Mouse (Mus musculus) ES-Bruce4 (cell line): ENCODE measurements at regions not wholly inside any gene's neighbourhood (a gene's known extent, or its start where the extent isn't known, plus 50 kb on each side); places are given as distances from the start of the nearest gene placed in this dataset.

Experiments used
- H3K27ac ChIP-seq: 2 replicates; pipeline ENCODE4 v1.5.1; 2012; ENCODE audit warnings: low read length, inconsistent platforms; ENCODE audit not compliant: insufficient read depth
- H3K27me3 ChIP-seq: 2 replicates; pipeline ENCODE4 v1.6.1; 2012; ENCODE audit warnings: mild to moderate bottlenecking, low read length, inconsistent platforms; ENCODE audit not compliant: control insufficient read depth, poor library complexity, insufficient read depth, severe bottlenecking
- H3K36me3 ChIP-seq: 2 replicates; pipeline ENCODE4 v1.6.1; 2012; ENCODE audit warnings: inconsistent platforms, mild to moderate bottlenecking, low read length, moderate library complexity; ENCODE audit not compliant: control insufficient read depth, poor library complexity, insufficient read depth, severe bottlenecking
- H3K4me1 ChIP-seq: one replicate; pipeline ENCODE4 v1.8.1; 2011; ENCODE audit warnings: low read length; ENCODE audit not compliant: control insufficient read depth, insufficient read depth
- H3K4me3 ChIP-seq: 2 replicates; pipeline ENCODE4 v1.5.1; 2011; ENCODE audit warnings: low read depth, mild to moderate bottlenecking, low read length
- H3K9ac ChIP-seq: 2 replicates; pipeline ENCODE4 v1.6.1; 2012; ENCODE audit warnings: low read depth, mild to moderate bottlenecking, inconsistent platforms; ENCODE audit not compliant: poor library complexity, severe bottlenecking
- H3K9me3 ChIP-seq: replicated peaks from 2 replicates; pipeline ENCODE4 v1.6.1; 2012; ENCODE audit warnings: mild to moderate bottlenecking, low read length, inconsistent platforms; ENCODE audit not compliant: control insufficient read depth, poor library complexity, insufficient read depth, severe bottlenecking
- CTCF ChIP-seq: IDR thresholded peaks from one replicate; pipeline ENCODE4 v1.8.1; 2011; ENCODE audit warnings: low read depth, low read length
- EP300 ChIP-seq: IDR thresholded peaks from 2 replicates; pipeline ENCODE4 v1.6.1; 2011; ENCODE audit warnings: low read depth, low read length; ENCODE audit not compliant: insufficient read depth
- POLR2A ChIP-seq: IDR thresholded peaks from one replicate; pipeline ENCODE4 v1.8.1; 2011; ENCODE audit warnings: low read length; ENCODE audit not compliant: insufficient read depth

- no peaks in the 10 kb centered on the region for H3K36me3 ChIP-seq
- H3K4me3 ChIP-seq, result no peak overlapping the region
- H3K27me3 ChIP-seq, result no peaks in the 10 kb centered on the region
Measured at GRCm38 (mm10) chr8:128235527-128235926, 122.9 kb upstream of the Nrp1 start.

DNA sequence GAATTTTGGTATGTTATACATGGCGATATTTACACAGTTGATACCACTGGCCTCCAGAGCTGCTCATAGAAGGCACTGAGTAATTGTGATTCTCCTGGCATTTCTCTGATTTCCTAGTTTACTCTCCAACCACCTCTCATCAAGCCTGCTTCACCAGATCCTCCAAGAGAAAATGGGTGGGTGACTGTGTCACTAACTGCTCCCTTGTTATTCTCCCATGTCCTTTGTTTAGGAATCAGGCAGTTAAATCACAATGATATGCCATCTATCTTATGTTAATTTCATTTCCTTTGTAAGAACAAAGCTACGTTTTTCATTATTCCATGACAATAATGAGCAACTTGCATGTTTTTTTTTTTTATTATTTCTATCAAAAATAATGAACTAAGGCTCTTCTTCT, 122.3 kb upstream of the Nrp1 start:
- H3K36me3 ChIP-seq, result no peaks in the 10 kb centered on the region
- no peaks in the 10 kb centered on the region for H3K9me3 ChIP-seq
- no peaks in the 10 kb centered on the region for H3K27me3 ChIP-seq
- H3K27ac ChIP-seq, result no peak overlapping the region
- H3K9ac ChIP-seq, result no peak overlapping the region
- TF ChIP-seq EP300 (no peak), CTCF (no peak), POLR2A (no peak)
- no peaks in the 10 kb centered on the region for H3K4me1 ChIP-seq
- no peak overlapping the region for H3K4me3 ChIP-seq

More at GRCm38 (mm10) chr8:128235527-128235926, 122.9 kb upstream of the Nrp1 start:
- Histone ChIP-seq H3K9ac (no peak overlapping the region), H3K9me3 (no peaks in the 10 kb centered on the region), H3K27ac (no peak overlapping the region), H3K4me1 (no peaks in the 10 kb centered on the region)
- TF ChIP-seq POLR2A (no peak), EP300 (no peak), CTCF (no peak)

DNA sequence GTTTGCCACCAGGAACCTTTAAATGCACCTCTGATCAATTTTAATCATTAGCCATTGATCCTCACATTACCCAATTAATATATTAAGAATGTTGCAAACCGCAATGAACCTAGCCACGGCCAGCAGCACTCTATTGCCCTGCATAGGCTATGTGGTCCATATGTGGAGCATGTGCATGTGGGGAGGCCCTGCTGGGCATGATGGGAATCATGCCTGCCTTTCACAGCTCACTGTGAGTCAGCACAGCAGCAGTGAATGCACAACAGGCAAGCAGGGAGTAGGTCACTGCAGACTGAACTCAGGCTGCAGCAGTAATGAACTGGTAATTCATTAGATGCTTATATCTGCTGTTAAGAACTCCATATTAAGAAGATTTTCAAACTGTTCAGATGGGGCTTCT, 119.5 kb upstream of the Nrp1 start:
- no peaks in the 10 kb centered on the region for H3K27me3 ChIP-seq
- H3K9me3 ChIP-seq, result no peaks in the 10 kb centered on the region
- H3K4me1 ChIP-seq, result no peaks in the 10 kb centered on the region
- no peaks in the 10 kb centered on the region for H3K36me3 ChIP-seq
- TF ChIP-seq CTCF (no peak), EP300 (no peak), POLR2A (no peak)
- H3K9ac ChIP-seq, result no peak overlapping the region
- no peak overlapping the region for H3K27ac ChIP-seq
- H3K4me3 ChIP-seq, result no peak overlapping the region

DNA sequence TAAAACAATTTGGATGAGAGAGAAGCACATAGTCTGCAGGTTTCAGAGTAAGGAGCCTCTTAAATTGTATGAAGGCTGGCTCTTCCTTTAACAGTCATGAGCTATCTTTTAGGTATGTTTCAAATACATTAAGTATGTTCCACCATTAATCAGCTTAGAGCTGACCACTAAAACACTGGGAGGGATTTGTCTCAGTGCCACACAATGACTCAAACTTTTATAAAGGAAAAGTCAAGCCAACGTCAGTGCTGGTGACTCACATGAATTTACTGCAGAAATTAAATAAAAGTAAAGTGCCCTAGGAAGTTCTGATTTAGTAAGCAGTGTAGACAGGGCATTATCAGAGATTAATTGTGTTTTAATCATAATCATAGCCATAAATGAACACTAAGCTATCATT, 118.6 kb upstream of the Nrp1 start:
- Histone ChIP-seq H3K27ac (no peak overlapping the region), H3K4me3 (no peak overlapping the region), H3K9ac (no peak overlapping the region), H3K27me3 (no peaks in the 10 kb centered on the region), H3K36me3 (no peaks in the 10 kb centered on the region), H3K4me1 (no peaks in the 10 kb centered on the region), H3K9me3 (no peaks in the 10 kb centered on the region)
- TF ChIP-seq EP300, result no peak
- no peak for TF ChIP-seq CTCF
- no peak for TF ChIP-seq POLR2A

DNA sequence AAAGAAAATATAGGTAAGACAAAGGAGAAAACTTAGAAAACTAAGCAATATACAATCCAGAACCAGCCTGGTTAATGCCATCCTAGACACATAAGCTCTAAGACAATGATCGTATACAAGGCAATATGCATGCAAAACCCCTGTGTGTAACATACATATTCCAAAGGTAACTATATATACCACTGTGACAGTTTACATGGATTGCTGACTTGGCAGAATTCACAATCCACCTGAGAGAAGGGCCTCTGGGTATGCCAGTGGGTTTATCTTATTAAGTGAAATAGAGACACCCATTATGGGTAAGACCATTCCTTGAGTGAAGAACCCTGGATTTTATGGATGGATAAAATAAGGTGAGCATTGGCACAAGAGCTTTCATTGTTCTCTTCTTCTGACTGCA, 117.2 kb upstream of the Nrp1 start:
- Histone ChIP-seq H3K36me3 (no peaks in the 10 kb centered on the region), H3K9me3 (no peaks in the 10 kb centered on the region), H3K27me3 (no peaks in the 10 kb centered on the region), H3K4me3 (no peak overlapping the region), H3K9ac (no peak overlapping the region), H3K4me1 (no peaks in the 10 kb centered on the region), H3K27ac (no peak overlapping the region)
- TF ChIP-seq EP300 (no peak), CTCF (no peak), POLR2A (no peak)

DNA sequence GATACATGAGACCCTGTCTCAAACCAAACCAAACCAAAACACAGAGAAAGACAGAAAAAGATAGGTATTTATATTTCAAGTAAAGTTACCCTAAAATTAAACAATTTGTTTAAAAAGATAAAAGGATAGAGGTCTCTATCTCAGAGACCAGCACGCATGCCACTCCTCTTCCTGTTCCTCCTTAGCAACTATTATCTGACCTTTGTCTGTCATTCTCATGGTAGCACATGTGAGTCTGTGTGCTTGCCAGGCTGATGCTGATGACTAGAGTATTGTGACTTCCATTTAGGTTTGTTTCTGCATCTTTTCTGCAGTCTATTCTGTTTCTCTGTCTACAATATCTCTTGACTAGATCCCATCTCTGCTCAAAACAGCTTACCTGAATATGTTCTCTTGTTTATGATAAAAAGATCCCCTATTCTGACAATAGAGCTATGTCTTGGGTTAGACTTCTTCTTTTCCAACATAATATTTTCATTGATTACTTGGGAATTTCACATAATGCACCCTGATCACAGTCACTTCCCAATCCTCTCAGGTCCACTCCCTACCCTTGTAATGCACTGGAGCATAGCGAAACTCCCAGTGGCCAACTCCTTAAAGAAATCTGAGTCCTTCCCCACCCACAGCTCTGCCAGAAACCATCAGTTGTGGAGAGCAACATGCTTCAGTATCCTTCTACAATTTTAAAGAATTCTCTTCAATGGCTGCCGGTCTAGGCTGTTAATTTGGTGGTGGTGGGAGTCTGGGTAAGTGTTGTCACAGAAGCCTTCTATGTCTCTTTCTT, 115.7 kb upstream of the Nrp1 start:
- Histone ChIP-seq H3K9me3 (no peaks in the 10 kb centered on the region), H3K27ac (no peak overlapping the region), H3K27me3 (no peaks in the 10 kb centered on the region), H3K36me3 (no peaks in the 10 kb centered on the region), H3K4me3 (no peak overlapping the region), H3K4me1 (no peaks in the 10 kb centered on the region), H3K9ac (no peak overlapping the region)
- TF ChIP-seq EP300, result no peak
- no peak for TF ChIP-seq POLR2A
- no peak for TF ChIP-seq CTCF
